Mouse (Mus musculus) heart, adult 11 months (tissue): ENCODE measurements around the gene Tnnt3.

Source experiments
- DNase-seq: peaks from one replicate; pipeline ENCODE4 v3.0.0; 2022

The Tnnt3 gene

DNA sequence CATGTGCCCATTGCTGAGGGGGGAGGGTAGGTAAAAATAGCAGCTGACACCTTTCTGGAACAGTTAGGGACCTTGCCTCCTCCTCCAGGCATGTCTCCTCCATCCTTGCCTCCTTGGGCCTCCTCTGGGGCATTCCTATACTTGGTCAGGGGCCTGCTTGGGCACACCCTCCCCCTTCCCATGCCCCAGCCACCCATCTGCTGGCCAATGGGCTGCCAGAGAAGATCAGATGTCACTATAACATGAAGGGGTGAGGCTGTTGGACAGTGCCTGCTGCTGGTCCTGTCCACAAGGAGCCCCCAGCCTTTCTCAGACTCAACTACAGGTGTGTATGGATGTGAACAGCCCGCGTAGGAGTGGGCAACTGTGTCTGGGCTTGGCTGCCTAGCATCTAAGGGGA lies at the start of gene Tnnt3:
Gene Tnnt3, plus strand, starts transcription at position 262 of the 400 bp plus-strand sequence.
- DNase-seq = no peak

GRCm38 (mm10) chr7:142449038-142449617 lies 49.5 kb upstream of the Tnnt3 start:
- DNase-seq = peak; percentile 83

GRCm38 (mm10) chr7:142454706-142455105 lies 43.9 kb upstream of the Tnnt3 start:
- DNase-seq = no peak

- DNase-seq = peak; percentile 76
Observed at GRCm38 (mm10) chr7:142455251-142455650, 43.4 kb upstream of the Tnnt3 start.

GRCm38 (mm10) chr7:142456806-142457205 lies 41.8 kb upstream of the Tnnt3 start:
- DNase-seq = peak; percentile 93

DNA sequence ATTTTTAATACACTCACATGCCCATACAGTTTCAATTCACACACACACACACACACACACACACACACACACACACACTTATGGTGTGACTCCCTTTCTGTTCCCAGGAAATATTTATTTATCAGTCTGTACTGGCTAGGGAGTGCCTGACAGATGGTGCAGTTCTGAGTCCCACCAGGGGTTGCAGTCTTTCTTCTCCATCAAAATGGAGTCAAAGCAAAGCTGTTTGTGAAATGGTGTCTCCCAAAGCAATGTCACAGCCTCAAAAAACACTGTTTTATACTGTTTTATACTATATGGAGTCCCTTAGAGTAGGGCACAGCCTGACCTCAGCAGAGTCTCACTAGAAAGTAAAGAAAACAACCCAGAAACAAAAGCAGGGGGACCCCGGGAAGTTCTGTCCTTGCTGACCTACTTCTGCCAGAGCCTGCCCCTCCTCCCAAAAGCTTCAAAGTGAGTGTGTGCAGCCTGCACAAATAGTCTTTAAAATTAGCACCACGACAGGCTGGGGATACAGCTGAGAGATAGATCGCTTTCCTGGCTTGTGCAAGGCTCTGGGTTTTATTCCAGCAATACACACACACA lies 41.3 kb upstream of the Tnnt3 start:
- peak; percentile 96 for DNase-seq

- peak; percentile 94 for DNase-seq
Observed at GRCm38 (mm10) chr7:142458026-142458425, 40.6 kb upstream of the Tnnt3 start.

DNA sequence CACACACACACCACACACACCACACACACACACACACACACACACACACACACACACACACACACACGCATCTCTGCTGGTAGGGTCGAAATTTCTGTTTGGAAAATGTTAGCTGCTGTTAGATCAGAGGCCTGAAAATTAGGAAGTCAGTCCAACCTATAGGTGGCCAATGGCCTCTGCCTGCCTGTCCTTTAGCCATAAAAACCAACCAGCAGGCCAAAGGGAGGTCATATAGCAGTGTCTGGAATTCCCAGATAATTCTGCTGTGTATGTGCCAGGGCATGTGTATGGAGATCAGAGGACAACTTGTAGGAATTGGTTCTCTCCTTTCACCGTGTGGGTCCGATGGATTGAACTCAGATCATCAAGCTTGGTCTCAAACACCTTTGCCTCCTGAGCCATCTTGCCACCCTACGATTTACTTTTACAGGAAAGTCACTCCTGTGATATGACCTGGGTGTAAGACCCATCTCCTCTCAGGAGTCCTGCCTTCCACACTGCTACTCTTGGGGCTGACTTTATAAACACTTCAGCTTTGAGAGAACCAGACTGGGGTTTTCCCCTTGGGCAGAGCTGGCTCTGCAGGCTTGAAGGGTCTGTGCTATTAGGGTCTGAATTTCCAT lies 39.8 kb upstream of the Tnnt3 start:
- peak; percentile 76 for DNase-seq

GRCm38 (mm10) chr7:142459299-142459691 lies 39.3 kb upstream of the Tnnt3 start:
- DNase-seq = peak; percentile 97

GRCm38 (mm10) chr7:142460636-142461077 lies 38.0 kb upstream of the Tnnt3 start, which contains the start of gene Lsp1:
Lsp1 (plus strand) TSS chr7:142460809.
- DNase-seq = peak; percentile 89

DNA sequence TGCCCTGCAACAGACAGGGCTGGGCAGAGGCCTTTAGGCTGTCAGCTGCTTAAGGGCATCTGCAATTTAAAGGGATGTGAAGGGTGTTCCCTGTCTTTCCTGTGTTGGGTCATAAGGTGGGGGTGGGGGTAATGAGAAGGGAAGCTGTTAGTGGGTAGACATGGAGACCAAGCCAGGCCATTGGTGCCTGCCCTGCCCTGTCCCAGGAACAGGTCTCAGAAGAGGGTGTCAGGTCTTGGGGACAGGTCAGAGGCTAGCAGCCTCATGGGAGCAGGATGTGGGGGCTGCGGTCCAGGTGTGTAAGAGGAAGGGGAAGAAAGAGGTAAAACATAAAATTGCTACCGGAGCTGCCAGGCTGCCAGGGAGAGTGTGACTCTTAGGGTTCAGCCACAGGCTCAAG lies 37.2 kb upstream of the Tnnt3 start:
- DNase-seq = peak; percentile 85

DNA sequence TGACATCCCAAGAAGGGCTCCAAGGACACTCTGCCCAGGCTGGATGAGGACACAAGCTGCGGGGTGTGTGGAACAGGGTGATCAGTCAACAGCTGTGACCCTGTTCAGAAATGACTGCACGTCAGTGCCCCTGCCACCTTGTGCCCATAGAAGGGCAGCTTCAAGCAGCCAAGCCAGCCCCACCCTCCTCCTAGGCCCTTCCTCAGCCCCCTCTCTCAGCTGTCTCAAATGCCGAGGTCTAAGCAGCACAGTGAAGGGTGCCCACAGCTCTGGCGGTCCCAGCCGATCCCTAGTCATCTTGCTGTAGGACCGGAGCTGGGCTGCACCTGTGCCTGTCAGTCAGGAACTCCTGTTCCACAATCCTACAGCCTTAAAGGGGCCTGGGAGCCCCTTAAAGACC lies 36.4 kb upstream of the Tnnt3 start:
- peak; percentile 94 for DNase-seq

- DNase-seq = peak; percentile 94
Observed at GRCm38 (mm10) chr7:142462594-142463078, 36.0 kb upstream of the Tnnt3 start.

DNA sequence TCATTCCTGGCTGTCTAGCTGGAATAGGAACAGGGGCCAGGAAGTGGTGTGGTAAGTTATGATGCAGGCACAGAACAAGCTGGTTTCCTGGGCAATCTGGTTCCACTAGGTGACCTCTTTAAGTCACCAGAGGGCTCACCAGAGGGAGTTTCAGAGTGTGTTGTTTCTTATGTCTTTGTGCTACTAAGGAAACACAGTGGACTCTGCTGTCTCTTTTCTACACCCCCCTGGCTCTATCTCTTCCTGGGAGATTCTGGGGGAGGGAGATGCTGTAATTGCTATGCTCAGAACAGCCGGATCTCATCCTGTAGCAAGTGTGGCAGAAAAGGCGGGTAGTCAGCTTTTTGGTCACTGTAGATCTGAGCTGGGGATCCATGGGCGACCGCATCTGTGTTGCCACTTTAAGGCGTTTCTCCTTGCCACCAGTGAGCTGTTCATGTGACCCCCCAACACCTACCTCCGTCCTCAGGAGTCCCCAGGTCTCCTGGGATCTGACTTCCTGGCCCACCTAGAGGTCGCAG lies 28.4 kb upstream of the Tnnt3 start:
- peak; percentile 96 for DNase-seq

DNA sequence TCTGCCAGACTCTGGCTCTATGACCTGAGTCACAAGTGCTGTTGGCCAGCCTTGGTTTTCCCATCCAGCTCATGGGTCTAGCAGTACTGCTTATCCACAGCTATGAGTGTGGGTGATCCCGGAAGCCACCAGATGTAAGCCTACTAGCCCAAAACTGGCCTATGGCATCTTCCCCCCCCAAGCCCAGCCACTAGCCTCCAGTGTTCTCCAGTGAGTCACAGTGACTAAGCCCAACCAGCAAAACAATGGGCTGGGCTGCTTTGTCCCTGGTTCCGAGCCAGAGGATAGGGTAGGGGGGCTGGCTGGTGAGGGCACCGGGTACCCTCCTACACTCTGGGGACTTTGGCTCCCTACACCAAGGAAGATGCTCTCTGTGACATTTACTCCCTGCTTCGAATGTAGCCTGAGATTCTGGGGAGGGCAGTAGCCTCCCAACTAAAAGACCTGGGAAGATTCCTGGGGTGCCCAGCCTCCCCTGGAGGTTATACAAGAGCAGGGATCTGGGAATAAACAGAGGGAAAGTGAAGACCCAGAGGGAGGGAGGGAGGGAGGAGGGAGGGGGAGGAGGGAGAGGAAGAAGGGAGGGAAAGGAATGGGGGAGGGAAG lies 27.7 kb upstream of the Tnnt3 start:
- DNase-seq = peak; percentile 99

GRCm38 (mm10) chr7:142471414-142471861 lies 27.2 kb upstream of the Tnnt3 start:
- peak; percentile 96 for DNase-seq

- DNase-seq = peak; percentile 98
Observed at GRCm38 (mm10) chr7:142471884-142472570, 26.6 kb upstream of the Tnnt3 start.

DNA sequence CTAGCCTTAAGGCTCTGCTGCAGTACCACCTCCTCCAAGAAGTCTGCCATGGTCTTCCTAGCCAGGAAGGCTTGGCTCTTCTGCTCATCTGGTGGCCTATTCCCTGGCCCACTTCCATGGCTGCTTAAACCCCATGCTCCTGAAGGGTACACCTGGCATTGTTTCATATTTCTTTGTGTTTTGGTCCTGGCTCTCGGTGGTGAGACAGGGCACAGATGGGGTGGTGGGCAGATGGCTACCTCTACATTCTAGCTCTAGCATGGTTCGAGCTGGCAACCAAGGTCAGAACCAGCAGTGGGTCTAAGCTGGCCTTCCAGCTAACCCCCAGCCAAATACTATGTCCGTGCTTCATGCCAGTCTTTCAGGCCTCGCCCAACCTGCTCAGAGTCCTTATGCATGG lies 25.7 kb upstream of the Tnnt3 start:
- DNase-seq = peak; percentile 87

GRCm38 (mm10) chr7:142473476-142473875 lies 25.2 kb upstream of the Tnnt3 start:
- DNase-seq = peak; percentile 90

- peak; percentile 99 for DNase-seq
Observed at GRCm38 (mm10) chr7:142474799-142475198, 23.8 kb upstream of the Tnnt3 start.

GRCm38 (mm10) chr7:142475641-142476040 lies 23.0 kb upstream of the Tnnt3 start:
- DNase-seq = peak; percentile 93

GRCm38 (mm10) chr7:142476271-142476670 lies 22.4 kb upstream of the Tnnt3 start:
- peak; percentile 93 for DNase-seq
